Mouse (Mus musculus): ENCODE measurements around the gene Phldb2. TPM values are rescaled to one million over a fixed set of nuclear protein-coding genes. Genes with fewer than 3 reads are reported as not detected.

Gene Phldb2
- polyA plus RNA-seq, 1 experiment = 33.0 TPM

- Histone ChIP-seq H3K36me3 (ENCODE audit: control insufficient read depth, insufficient read depth) (no peaks in the 10 kb centered on the region), H3K79me2 (ENCODE audit: control insufficient read depth, insufficient read depth) (no peaks in the 10 kb centered on the region), H3K27me3 (ENCODE audit: control insufficient read depth, insufficient read depth, insufficient read length) (no peaks in the 10 kb centered on the region), H3K79me3 (ENCODE audit: low read depth) (no peaks in the 10 kb centered on the region), H3ac (ENCODE audit: control insufficient read depth, insufficient read length, low read depth) (no peak overlapping the region), H3K4me3 (ENCODE audit: insufficient read depth, poor library complexity, severe bottlenecking) (no peak overlapping the region)
- no peak for TF ChIP-seq MYOG (IDR thresholded peaks at IDR 0.05; ENCODE audit: control insufficient read depth, extremely low read depth, insufficient read length)
- no peak for TF ChIP-seq USF1 (IDR thresholded peaks at IDR 0.05; ENCODE audit: low read depth)
- no peak for TF ChIP-seq MAX (IDR thresholded peaks at IDR 0.05)
- no peak for TF ChIP-seq CTCF (IDR thresholded peaks at IDR 0.05; ENCODE audit: control insufficient read depth, insufficient read depth, insufficient read length)
- no peak for TF ChIP-seq CEBPB (IDR thresholded peaks at IDR 0.05; ENCODE audit: low read depth)
- TF ChIP-seq MYOD1 (IDR thresholded peaks at IDR 0.05; ENCODE audit: control insufficient read depth, insufficient read length, low read depth) = no peak
- no peak for TF ChIP-seq FOSL1 (IDR thresholded peaks at IDR 0.05; ENCODE audit: insufficient read depth, low read length, poor library complexity, severe bottlenecking)
These were observed 37.7 kb upstream of the Phldb2 start for GRCm38 (mm10) chr16:45990901-45991676.

- Histone ChIP-seq H3K79me2 (ENCODE audit: control insufficient read depth, insufficient read depth) (no peaks in the 10 kb centered on the region), H3K27me3 (ENCODE audit: control insufficient read depth, insufficient read depth, insufficient read length) (no peaks in the 10 kb centered on the region), H3ac (ENCODE audit: control insufficient read depth, insufficient read length, low read depth) (no peak overlapping the region), H3K4me3 (ENCODE audit: insufficient read depth, poor library complexity, severe bottlenecking) (no peak overlapping the region), H3K79me3 (ENCODE audit: low read depth) (no peaks in the 10 kb centered on the region), H3K36me3 (ENCODE audit: control insufficient read depth, insufficient read depth) (no peaks in the 10 kb centered on the region)
- TF ChIP-seq CTCF (IDR thresholded peaks at IDR 0.05; ENCODE audit: control insufficient read depth, insufficient read depth, insufficient read length) (no peak), MAX (IDR thresholded peaks at IDR 0.05) (no peak), CEBPB (IDR thresholded peaks at IDR 0.05; ENCODE audit: low read depth) (no peak), MYOG (IDR thresholded peaks at IDR 0.05; ENCODE audit: control insufficient read depth, extremely low read depth, insufficient read length) (no peak), FOSL1 (IDR thresholded peaks at IDR 0.05; ENCODE audit: insufficient read depth, low read length, poor library complexity, severe bottlenecking) (no peak), MYOD1 (IDR thresholded peaks at IDR 0.05; ENCODE audit: control insufficient read depth, insufficient read length, low read depth) (no peak), USF1 (IDR thresholded peaks at IDR 0.05; ENCODE audit: low read depth) (no peak)
These were observed 32.8 kb upstream of the Phldb2 start for GRCm38 (mm10) chr16:45986236-45986635.

- Histone ChIP-seq H3K27me3 (ENCODE audit: control insufficient read depth, insufficient read depth, insufficient read length) (no peaks in the 10 kb centered on the region), H3K79me3 (ENCODE audit: low read depth) (no peaks in the 10 kb centered on the region), H3K79me2 (ENCODE audit: control insufficient read depth, insufficient read depth) (no peaks in the 10 kb centered on the region), H3K36me3 (ENCODE audit: control insufficient read depth, insufficient read depth) (no peaks in the 10 kb centered on the region), H3K4me3 (ENCODE audit: insufficient read depth, poor library complexity, severe bottlenecking) (no peak overlapping the region), H3ac (ENCODE audit: control insufficient read depth, insufficient read length, low read depth) (no peak overlapping the region)
- TF ChIP-seq USF1 (IDR thresholded peaks at IDR 0.05; ENCODE audit: low read depth) = no peak
- TF ChIP-seq FOSL1 (IDR thresholded peaks at IDR 0.05; ENCODE audit: insufficient read depth, low read length, poor library complexity, severe bottlenecking) = no peak
- TF ChIP-seq CEBPB (IDR thresholded peaks at IDR 0.05; ENCODE audit: low read depth) = no peak
- no peak for TF ChIP-seq MAX (IDR thresholded peaks at IDR 0.05)
- no peak for TF ChIP-seq MYOD1 (IDR thresholded peaks at IDR 0.05; ENCODE audit: control insufficient read depth, insufficient read length, low read depth)
- TF ChIP-seq CTCF (IDR thresholded peaks at IDR 0.05; ENCODE audit: control insufficient read depth, insufficient read depth, insufficient read length) = no peak
- no peak for TF ChIP-seq MYOG (IDR thresholded peaks at IDR 0.05; ENCODE audit: control insufficient read depth, extremely low read depth, insufficient read length)
These were observed 31.5 kb upstream of the Phldb2 start for GRCm38 (mm10) chr16:45984610-45985606.

- Histone ChIP-seq H3ac (ENCODE audit: control insufficient read depth, insufficient read length, low read depth) (no peak overlapping the region), H3K79me2 (ENCODE audit: control insufficient read depth, insufficient read depth) (no peaks in the 10 kb centered on the region), H3K27me3 (ENCODE audit: control insufficient read depth, insufficient read depth, insufficient read length) (no peaks in the 10 kb centered on the region), H3K79me3 (ENCODE audit: low read depth) (no peaks in the 10 kb centered on the region), H3K36me3 (ENCODE audit: control insufficient read depth, insufficient read depth) (no peaks in the 10 kb centered on the region), H3K4me3 (ENCODE audit: insufficient read depth, poor library complexity, severe bottlenecking) (no peak overlapping the region)
- no peak for TF ChIP-seq MYOG (IDR thresholded peaks at IDR 0.05; ENCODE audit: control insufficient read depth, extremely low read depth, insufficient read length)
- no peak for TF ChIP-seq FOSL1 (IDR thresholded peaks at IDR 0.05; ENCODE audit: insufficient read depth, low read length, poor library complexity, severe bottlenecking)
- no peak for TF ChIP-seq USF1 (IDR thresholded peaks at IDR 0.05; ENCODE audit: low read depth)
- TF ChIP-seq CTCF (IDR thresholded peaks at IDR 0.05; ENCODE audit: control insufficient read depth, insufficient read depth, insufficient read length) = no peak
- no peak for TF ChIP-seq CEBPB (IDR thresholded peaks at IDR 0.05; ENCODE audit: low read depth)
- TF ChIP-seq MYOD1 (IDR thresholded peaks at IDR 0.05; ENCODE audit: control insufficient read depth, insufficient read length, low read depth) = no peak
- no peak for TF ChIP-seq MAX (IDR thresholded peaks at IDR 0.05)
These were observed 22.9 kb upstream of the Phldb2 start for GRCm38 (mm10) chr16:45976251-45976650.

- no peaks in the 10 kb centered on the region for H3K79me2 ChIP-seq (ENCODE audit: control insufficient read depth, insufficient read depth)
- no peak overlapping the region for H3K4me3 ChIP-seq (ENCODE audit: insufficient read depth, poor library complexity, severe bottlenecking)
- no peaks in the 10 kb centered on the region for H3K27me3 ChIP-seq (ENCODE audit: control insufficient read depth, insufficient read depth, insufficient read length)
- H3K79me3 ChIP-seq (ENCODE audit: low read depth) = no peaks in the 10 kb centered on the region
- TF ChIP-seq MYOG (IDR thresholded peaks at IDR 0.05; ENCODE audit: control insufficient read depth, extremely low read depth, insufficient read length) = no peak
- no peak for TF ChIP-seq CEBPB (IDR thresholded peaks at IDR 0.05; ENCODE audit: low read depth)
- no peak for TF ChIP-seq USF1 (IDR thresholded peaks at IDR 0.05; ENCODE audit: low read depth)
- TF ChIP-seq MYOD1 (IDR thresholded peaks at IDR 0.05; ENCODE audit: control insufficient read depth, insufficient read length, low read depth) = no peak
- TF ChIP-seq CTCF (IDR thresholded peaks at IDR 0.05; ENCODE audit: control insufficient read depth, insufficient read depth, insufficient read length) = no peak
- TF ChIP-seq FOSL1 (IDR thresholded peaks at IDR 0.05; ENCODE audit: insufficient read depth, low read length, poor library complexity, severe bottlenecking) = no peak
- TF ChIP-seq MAX (IDR thresholded peaks at IDR 0.05) = no peak
- H3K36me3 ChIP-seq (ENCODE audit: control insufficient read depth, insufficient read depth) = no peaks in the 10 kb centered on the region
- no peak overlapping the region for H3ac ChIP-seq (ENCODE audit: control insufficient read depth, insufficient read length, low read depth)
These were observed 20.7 kb upstream of the Phldb2 start for GRCm38 (mm10) chr16:45973959-45974686.
